Mouse (Mus musculus): ENCODE data around the gene Lce1i. TPM values are rescaled to one million over a fixed set of nuclear protein-coding genes. Genes with fewer than 3 reads are reported as not detected.
"Not testable (repeated sequence)": the region's sequence is repeated elsewhere in the genome, so short reads cannot be mapped to it uniquely, and the experiment has no call there.

The Lce1i gene
- total RNA-seq (2021): not detected
- long read RNA-seq, experiment 1: 0 reads
- long read RNA-seq, experiment 2: 0 reads

- no peak for DNase-seq (ENCODE audit: low spot score in 2 of 2)
Measured at GRCm38 (mm10) chr3:92778799-92779198, at the start of gene Lce1i. Gene Lce1i (minus strand): TSS chr3:92778899.

GRCm38 (mm10) chr3:92827108-92827507, 48.4 kb upstream of the Lce1i start, which contains the start of gene Kprp:
Gene Kprp (minus strand): TSS chr3:92827247.
- DNase-seq (ENCODE audit: low spot score in 2 of 2): no peak

GRCm38 (mm10) chr3:92825808-92826207, 47.1 kb upstream of the Lce1i start:
- DNase-seq (ENCODE audit: low spot score in 2 of 2): no peak

- DNase-seq (ENCODE audit: low spot score in 2 of 2): not testable (repeated sequence)
Measured at GRCm38 (mm10) chr3:92816036-92816435, 37.3 kb upstream of the Lce1i start.

- DNase-seq (ENCODE audit: low spot score in 2 of 2): no peak
Measured at GRCm38 (mm10) chr3:92815581-92815980, 36.9 kb upstream of the Lce1i start.

GRCm38 (mm10) chr3:92807791-92808190, 29.1 kb upstream of the Lce1i start, which contains the start of gene Lce1k:
Gene Lce1k (minus strand): TSS chr3:92807891.
- DNase-seq (ENCODE audit: low spot score in 2 of 2): no peak

- no peak for DNase-seq (ENCODE audit: low spot score in 2 of 2)
Measured at GRCm38 (mm10) chr3:92790414-92790813, 11.7 kb upstream of the Lce1i start, which contains the start of gene Lce1j. Gene Lce1j (minus strand): TSS chr3:92790514.

GRCm38 (mm10) chr3:92771573-92771972, 7.1 kb downstream of the Lce1i start:
- DNase-seq (ENCODE audit: low spot score in 2 of 2): no peak

GRCm38 (mm10) chr3:92764965-92765364, 13.7 kb downstream of the Lce1i start, which contains the start of gene Lce1h:
Gene Lce1h (minus strand): TSS chr3:92765065.
- DNase-seq (ENCODE audit: low spot score in 2 of 2): no peak

- no peak for DNase-seq (ENCODE audit: low spot score in 2 of 2)
Measured at GRCm38 (mm10) chr3:92753197-92753596, 25.5 kb downstream of the Lce1i start.

- DNase-seq (ENCODE audit: low spot score in 2 of 2): no peak
Measured at GRCm38 (mm10) chr3:92752238-92752637, 26.5 kb downstream of the Lce1i start, which contains the start of gene Lce1g. Gene Lce1g (minus strand): TSS chr3:92752338.

GRCm38 (mm10) chr3:92738996-92739395, 39.7 kb downstream of the Lce1i start, which contains the start of gene Gm38119:
Gene Gm38119 (minus strand): TSS chr3:92739096.
- no peak for DNase-seq (ENCODE audit: low spot score in 2 of 2)

Other genes starting within 250 kb of the Lce1i start
- not detected for gene 2310046K23Rik, start 244.4 kb downstream of the Lce1i start, total RNA-seq (2021)
- not detected for gene Ivl, start 205.2 kb downstream of the Lce1i start, total RNA-seq (2021)
- gene Smcp, start 189.9 kb downstream of the Lce1i start, total RNA-seq (2021): not detected
- not detected for gene 2210017I01Rik, start 171.4 kb downstream of the Lce1i start, total RNA-seq (2021)
- gene Lce6a, start 157.2 kb downstream of the Lce1i start, total RNA-seq (2021): not detected
- not detected for gene Lce1a1, start 130.6 kb downstream of the Lce1i start, total RNA-seq (2021)
- not detected for gene Lce1b, start 122.0 kb downstream of the Lce1i start, total RNA-seq (2021)
- not detected for gene Lce1a2, start 108.6 kb downstream of the Lce1i start, total RNA-seq (2021)
- gene Lce1c, start 99.7 kb downstream of the Lce1i start, total RNA-seq (2021): not detected
- gene Lce1d, start 91.7 kb downstream of the Lce1i start, total RNA-seq (2021): not detected
- gene Lce1e, start 69.8 kb downstream of the Lce1i start, total RNA-seq (2021): not detected
- gene Lce1f, start 58.5 kb downstream of the Lce1i start, total RNA-seq (2021): not detected
- gene Gm38119, start 39.8 kb downstream of the Lce1i start, total RNA-seq (2021): not detected
- not detected for gene Lce1g, start 26.6 kb downstream of the Lce1i start, total RNA-seq (2021)
- not detected for gene Lce1h, start 13.8 kb downstream of the Lce1i start, total RNA-seq (2021)
- not detected for gene Lce1j, start 11.6 kb upstream of the Lce1i start, total RNA-seq (2021)
- not detected for gene Lce1k, start 29.0 kb upstream of the Lce1i start, total RNA-seq (2021)
- not detected for gene Kprp, start 48.3 kb upstream of the Lce1i start, total RNA-seq (2021)
- not detected for gene Lce1l, start 72.4 kb upstream of the Lce1i start, total RNA-seq (2021)
- not detected for gene 2310050C09Rik, start 91.3 kb upstream of the Lce1i start, total RNA-seq (2021)
- not detected for gene Lce3a, start 147.3 kb upstream of the Lce1i start, total RNA-seq (2021)
- gene Lce3b, start 154.1 kb upstream of the Lce1i start, total RNA-seq (2021): not detected
- not detected for gene Lce3c, start 165.6 kb upstream of the Lce1i start, total RNA-seq (2021)
- not detected for gene Lce3d, start 178.5 kb upstream of the Lce1i start, total RNA-seq (2021)
- gene Lce3e, start 188.2 kb upstream of the Lce1i start, total RNA-seq (2021): not detected
- gene Lce3f, start 213.3 kb upstream of the Lce1i start, total RNA-seq (2021): not detected
- not detected for gene Crct1, start 236.8 kb upstream of the Lce1i start, total RNA-seq (2021)
- not detected for gene Lce1m, start 240.2 kb upstream of the Lce1i start, total RNA-seq (2021)

Data from adrenal gland, postnatal 4 days (tissue).